Mouse (Mus musculus): ENCODE measurements around the gene Fmo5.

Gene Fmo5

DNA sequence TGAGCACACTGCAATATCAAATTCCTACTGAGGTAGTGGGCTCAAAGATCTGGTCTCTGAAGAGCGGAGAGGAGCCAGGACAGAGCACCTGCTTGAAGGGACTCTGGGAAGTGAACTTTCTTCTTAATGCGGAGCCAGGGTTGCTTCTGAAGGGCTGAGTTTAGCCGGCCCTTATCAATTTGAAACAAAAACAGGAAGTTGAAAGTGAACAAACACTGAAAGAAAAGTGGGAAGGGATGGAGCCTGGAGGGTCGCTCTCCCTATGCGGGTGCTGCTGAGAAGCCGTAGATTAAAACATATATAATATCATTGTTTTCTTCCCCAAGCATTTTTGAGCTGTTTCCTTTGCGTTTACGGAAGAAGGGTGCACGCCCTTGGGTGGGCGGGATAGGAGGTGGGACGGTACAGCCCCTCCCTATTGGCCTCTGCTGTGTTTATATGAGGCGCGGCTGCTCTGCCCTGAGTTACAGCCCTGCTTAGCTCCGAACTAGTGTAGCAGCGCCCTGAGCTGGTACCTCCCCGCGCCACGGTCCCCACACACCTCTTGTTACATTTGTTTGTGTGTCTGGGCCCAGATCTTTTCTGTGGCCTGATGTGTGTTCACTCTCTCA is at the start of gene Fmo5:
Gene Fmo5 (plus strand): TSS at position 414 of the 611 bp plus-strand sequence.
- DNase-seq (ENCODE audit: low spot score in 2 of 2), result no peak

DNA sequence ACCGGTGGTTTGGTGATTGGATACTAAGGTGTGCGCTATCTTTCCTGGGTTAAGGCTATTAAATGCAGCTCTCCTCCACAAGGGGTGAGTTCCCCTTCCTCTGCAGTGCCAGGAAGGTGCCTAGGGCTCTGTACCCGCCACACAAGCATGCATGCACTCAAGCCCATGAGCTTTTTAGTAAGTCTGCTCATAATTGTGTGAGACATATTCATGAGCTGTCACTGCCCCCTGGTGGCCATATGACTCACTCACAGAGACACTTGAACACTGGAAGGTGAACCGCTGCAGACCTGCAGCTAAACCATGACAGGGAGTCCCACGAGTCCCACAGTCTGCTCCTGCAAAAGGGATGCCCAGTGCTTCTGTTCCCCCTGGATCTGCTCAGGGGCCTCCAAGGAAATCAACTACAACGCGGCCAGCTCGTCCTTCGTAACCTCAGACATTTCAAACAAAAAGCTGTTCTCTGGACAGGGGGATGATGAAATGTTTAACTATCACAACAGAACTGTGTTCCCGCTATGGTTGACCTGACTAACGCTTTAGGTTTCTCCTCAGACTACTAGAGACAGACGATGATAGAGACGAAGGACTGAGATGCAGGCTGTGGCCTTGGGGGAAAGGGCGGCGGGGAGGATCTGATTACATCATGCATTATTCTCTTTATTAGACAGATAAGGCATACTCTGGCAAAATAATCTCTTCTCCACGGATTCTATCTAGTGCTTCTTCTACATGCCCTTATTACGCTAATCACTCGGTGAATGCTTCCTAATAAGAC is 43.0 kb upstream of the Fmo5 start:
- peak; percentile 90 to 94 for DNase-seq (ENCODE audit: low spot score in 2 of 2)

DNA sequence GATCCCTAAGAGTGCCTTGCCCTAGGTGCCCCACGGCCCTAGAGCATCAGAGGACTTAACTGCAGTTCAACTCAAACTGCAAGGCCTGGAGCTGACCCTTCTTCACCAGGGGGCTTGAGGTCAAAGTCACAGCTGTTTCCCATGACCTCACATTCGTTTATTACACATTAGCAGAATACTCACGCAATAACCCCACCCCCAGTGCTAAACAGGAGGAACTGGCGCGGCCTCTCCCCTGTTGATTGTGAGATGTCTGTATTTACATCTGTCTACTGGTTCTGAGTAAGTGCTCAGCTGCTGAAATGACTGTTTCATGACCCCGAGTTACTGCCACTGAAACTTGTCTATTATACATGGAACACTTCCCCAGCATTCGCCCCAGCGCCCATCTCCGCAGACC is 40.9 kb upstream of the Fmo5 start:
- no peak for DNase-seq (ENCODE audit: low spot score in 2 of 2)

DNA sequence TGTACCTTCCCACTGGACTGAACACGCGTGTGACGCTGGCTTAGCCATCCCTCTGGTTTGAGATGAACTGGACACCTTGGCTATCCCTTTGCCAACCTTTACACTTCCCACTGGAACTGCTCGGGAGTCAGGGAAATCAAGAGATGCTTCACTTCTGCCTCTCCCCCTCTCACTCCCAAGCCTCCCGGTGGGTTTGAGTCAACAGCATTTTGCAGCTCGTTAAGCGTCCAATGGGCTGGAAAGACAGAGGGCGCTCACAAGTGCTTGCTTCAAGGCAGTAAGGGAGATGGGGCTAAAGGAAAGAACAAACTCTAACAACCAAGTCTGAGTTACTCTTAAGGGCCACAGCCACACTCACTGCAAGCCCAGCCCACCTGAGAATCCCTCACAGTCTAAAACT is 37.9 kb upstream of the Fmo5 start:
- DNase-seq (ENCODE audit: low spot score in 2 of 2), result no peak

DNA sequence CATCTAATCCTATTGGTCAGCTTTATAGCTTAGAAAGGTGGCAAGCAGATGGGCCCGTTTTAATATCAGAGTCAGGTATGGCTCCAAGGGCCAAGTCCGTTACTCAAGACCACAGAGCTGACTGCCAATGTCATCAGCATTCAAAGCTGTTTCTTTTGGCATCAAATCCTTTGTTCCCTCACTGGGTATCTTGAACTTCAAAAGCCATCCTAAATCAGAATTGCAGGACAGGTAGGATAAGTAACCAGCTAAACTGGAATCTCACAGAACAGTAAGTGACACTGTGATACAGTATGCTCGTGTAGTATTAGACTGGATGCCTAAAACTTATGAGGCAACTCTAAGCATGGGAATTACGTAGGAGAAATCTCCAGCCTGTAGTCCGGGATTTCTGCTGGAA is 35.5 kb upstream of the Fmo5 start:
- DNase-seq (ENCODE audit: low spot score in 2 of 2), result no peak

DNA sequence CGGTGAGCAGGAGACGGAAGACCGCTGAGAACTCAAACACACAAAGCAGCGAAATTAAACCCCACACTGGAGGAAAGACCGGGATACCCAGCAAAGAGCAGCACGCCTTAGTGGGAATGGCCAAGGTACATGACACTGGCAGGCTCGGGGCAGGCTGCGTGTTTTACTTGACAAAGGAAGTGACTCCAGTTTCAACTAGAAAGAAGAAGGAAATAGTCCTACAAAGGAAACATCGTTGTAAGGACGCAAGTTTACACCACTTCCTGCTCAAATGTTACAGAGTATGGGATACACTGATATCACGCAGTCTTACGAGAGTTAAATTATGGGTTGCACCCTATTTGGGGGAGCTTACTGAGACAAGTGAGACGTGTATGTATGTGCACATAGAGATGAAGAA is 34.5 kb upstream of the Fmo5 start:
- DNase-seq (ENCODE audit: low spot score in 2 of 2), result no peak

DNA sequence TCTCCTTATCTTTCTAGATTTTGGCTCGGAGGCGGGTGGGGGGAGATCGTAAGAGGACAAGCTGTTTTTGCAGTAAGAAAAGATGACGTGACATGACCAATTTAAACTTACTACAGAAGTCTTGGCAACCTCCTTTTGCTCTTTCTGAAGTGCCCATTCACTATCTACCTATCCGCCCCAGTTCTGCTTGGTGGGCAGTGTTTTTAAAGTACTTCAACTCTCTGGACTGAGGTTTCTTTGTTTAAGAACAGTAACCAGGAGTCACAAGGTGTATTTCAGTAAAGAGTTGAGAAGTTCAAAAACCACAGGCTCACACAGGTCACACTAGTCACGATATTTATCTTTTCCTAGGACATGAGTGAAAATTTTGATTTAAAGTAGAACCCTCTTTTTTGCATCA is 33.5 kb upstream of the Fmo5 start:
- DNase-seq (ENCODE audit: low spot score in 2 of 2), result no peak

DNA sequence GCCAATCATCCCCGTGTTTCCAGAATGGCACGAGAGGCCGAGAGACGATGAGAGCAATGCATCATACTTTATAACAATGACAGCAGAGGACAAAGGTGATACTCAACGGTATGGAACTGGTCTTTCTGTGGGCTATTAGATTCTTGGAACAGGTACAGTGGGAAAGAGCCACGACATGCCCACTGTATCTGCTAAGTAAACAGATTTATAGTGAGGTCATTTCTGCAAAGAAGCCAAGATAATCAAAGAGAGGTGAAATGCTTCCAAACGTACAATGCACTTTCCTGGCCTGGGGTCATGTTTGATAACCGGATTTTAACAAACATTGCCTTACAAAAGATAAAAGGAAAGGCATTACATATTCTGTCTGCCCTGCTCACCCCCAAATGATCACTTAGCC is 31.8 kb upstream of the Fmo5 start:
- no peak for DNase-seq (ENCODE audit: low spot score in 2 of 2)

DNA sequence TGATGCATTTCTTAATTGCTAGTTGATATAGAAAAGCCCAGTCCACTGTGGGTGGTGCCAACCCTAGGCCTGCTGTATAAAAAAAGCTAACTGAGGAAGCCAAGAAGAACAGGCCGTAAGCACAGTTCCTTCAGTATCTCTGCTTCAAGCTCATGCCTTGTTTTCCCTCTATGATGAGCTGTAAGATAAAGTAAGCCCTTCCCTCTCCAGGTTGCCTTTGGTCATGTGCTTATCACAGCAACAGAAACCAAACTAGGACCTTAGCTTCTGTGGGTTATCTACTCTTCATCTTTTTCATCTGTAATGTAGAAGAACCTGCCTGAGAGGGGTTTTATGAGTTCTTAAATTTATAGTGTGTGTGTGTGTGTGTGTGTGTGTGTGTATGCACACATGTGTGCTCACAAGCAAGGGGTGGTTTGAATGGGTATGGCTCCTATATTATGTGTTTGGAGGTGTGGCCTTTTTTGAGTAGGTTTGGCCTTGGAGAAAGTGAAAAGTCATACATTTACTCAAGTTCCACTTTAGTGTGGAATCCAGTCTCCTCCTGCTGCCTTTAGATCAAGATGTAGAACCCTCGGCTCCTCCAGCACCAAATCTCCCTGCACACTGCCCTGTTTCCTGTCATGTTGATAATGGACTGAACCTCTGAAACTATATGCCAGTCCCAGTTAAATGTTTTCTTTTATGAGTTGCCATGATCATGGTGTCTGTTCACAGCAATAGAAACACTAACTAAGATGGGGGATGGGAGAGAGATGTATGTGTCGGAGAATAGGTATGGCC is 28.4 kb upstream of the Fmo5 start:
- DNase-seq (ENCODE audit: low spot score in 2 of 2), result no peak

DNA sequence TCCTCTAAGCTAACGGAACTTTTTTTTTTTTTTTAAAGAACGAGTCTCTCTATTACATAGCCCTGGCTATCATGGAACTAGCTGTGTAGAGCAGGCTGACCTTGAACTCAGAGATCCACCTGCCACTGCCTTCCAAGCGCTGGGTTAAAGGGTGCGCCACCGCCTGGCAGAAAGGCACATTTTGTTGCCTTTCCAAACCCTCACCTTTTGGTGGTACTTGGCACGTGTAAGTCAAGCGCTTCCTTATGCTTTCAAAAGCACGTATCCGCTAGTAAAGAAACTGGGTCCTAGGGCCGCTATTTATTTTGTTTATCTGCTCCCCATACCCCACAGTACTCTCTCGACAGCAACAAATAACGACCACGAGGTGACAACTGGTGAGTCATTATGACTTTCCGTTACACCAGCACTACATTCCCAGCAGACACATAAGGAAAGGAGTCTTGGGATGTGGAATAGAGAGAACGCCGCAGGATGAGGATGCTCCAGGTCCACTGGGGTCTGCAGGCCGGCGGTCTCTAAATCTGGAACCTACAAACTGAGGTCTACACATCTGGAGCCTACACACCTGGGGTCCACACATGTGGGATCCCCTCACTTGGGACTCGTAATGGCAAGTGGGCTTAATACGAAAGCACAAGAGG is 19.3 kb upstream of the Fmo5 start:
- no peak for DNase-seq (ENCODE audit: low spot score in 2 of 2)

DNA sequence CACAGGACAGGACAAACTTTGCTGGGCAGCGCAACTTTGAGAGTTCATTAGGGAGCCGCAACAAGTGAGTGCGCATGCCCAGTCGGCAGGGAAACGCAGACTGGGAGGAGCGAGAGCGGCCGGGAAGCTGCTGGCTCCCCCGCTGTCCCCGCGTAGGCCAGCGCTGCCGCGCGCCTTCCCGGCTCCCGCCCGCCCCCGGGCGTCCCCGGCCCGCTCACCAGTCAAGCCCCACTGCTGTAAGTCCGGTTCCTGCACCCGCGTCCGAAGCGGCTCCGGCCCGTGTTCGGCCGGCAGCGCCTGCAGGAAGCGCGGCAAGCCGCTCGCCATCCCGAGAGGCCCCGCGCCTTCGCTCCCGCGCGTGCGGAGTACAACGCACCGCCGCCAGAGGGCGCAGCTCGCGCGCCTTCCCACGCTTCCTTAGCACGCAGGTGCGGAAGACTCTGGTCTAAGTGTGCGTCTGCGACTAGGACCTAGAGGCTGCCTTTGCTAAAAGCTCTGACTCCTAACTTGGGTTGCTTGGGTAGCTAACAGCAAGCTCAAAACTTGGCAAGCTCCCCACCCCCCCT is 18.7 kb upstream of the Fmo5 start, which contains the start of gene Chd1l:
Gene Chd1l (minus strand): TSS at position 359 of the 566 bp plus-strand sequence.
- peak; percentile 90 to 91 for DNase-seq (ENCODE audit: low spot score in 2 of 2)

DNA sequence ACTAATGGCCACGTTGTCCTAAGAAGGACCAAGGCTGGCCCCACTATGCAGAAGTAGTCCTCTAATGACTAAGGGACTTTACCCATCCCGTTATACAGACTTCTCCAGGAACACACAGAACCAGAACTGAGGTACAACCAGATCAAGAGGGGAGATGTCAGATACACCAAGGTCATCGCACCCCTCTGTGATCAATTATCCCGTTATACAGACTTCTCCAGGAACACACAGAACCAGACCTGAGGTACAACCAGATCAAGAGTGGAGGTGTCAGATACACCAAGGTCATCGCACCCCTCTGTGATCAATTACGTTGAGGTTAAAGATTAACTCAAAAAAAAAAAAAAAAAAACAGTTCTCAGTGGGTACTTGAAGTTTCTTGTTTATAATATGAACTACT is 17.6 kb upstream of the Fmo5 start:
- DNase-seq (ENCODE audit: low spot score in 2 of 2), result no peak

DNA sequence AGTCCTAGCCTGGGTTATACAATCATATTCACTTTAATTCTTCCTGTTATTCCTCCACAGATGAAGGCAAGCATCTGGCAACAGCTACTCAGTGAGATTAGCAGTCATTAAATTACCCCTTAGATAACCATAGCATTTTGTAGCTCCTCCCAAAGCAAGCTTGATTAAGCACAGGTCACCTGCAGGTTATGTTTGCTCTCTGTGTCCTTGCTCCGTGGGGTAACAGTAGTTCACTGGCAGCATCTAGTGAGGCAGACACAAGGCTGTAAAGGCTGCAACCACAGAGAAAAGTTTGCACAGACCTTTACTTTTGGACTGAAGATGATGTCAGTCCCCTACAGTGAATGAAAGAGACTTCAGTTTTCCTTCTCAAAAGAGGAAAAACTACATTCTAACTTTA is 13.4 kb upstream of the Fmo5 start:
- no peak for DNase-seq (ENCODE audit: low spot score in 2 of 2)

DNA sequence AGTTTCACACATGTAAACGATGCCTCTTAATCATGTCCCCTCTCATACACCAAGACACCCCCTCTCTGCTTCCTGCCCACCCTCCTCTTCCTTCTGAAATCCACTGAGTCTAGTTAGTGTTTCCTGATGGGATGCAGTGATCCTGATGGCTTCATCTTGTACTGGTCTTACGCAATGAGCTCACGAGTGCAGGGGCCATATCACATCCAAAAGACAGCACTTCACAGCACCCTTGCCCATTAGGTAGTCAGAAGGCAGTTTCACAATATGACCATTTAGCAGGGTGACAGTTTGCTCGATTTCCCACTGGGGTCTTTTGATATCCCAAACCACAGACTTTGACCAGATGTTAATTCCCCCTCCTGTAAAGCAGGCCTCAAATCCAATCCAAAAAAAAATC is 12.7 kb upstream of the Fmo5 start:
- DNase-seq (ENCODE audit: low spot score in 2 of 2), result no peak

DNA sequence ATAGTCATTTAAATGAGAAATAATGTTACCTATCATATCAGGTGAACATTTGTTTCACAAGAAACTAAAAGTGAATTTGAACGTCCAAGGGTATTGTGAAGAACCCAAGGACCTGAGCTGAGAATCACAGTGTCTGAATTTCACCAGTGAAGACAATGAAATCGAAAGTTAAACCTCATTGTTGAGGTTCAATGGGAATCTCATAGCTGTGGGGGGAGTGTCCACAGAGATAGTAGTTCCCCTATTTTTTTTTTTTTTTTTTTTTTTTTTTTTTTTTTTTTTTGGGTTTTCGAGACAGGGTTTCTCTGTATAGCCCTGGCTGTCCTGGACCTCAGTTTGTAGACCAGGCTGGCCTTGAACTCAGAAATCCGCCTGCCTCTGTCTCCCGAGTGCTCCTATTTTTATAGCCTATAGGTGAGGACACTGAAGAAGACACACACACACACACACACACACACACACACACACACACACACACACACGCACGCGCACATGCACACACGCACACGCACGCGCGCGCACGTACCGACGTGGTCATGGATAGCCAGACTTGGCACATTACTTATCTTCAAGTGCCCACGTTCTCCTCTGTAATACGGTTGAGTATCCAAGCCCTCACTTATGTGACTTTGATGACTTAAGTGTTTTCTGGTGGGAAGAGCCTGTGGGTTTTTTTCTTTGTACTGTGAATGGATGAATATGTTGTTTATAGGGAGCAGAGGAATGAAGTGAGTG is 11.3 kb upstream of the Fmo5 start:
- DNase-seq (ENCODE audit: low spot score in 2 of 2), result no peak

DNA sequence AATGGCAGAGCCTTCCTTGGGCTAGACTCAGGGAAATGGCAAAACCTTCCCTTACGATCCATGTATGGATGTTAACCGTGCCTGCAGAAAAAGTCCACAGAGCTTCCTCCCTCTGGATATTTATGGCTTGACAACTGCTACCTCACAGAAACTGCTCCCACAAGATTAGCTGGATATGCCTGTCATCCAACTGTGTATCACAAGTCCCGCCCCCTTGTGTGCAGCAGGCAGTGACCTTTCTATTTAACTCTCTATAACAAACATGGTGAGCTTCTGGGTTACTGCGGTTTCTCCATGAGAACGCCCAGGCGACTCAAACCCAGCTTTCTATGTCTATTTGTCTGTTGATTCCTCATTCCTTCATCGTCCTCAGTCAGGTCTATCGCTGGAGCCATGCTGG is 10.7 kb upstream of the Fmo5 start:
- DNase-seq (ENCODE audit: low spot score in 2 of 2), result no peak

DNA sequence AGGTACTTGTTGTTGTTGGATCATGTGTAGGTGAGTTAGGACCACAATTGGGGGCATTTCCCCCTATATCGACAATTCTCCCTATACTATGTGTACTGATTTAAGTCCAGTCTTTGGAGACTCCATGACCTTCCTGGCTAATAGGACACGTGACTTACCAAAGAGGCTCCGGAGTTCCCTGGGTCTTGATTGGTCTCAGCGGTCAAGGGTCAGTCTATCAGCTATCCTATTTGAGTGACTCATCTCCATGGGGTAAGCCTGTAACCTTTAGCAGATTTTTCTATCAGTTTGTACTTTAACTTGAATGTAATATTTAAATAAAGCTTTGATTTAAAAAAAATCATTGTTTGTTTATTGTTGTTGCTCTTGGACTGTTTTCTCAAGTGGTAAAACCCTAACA is 7.9 kb upstream of the Fmo5 start:
- no peak for DNase-seq (ENCODE audit: low spot score in 2 of 2)

DNA sequence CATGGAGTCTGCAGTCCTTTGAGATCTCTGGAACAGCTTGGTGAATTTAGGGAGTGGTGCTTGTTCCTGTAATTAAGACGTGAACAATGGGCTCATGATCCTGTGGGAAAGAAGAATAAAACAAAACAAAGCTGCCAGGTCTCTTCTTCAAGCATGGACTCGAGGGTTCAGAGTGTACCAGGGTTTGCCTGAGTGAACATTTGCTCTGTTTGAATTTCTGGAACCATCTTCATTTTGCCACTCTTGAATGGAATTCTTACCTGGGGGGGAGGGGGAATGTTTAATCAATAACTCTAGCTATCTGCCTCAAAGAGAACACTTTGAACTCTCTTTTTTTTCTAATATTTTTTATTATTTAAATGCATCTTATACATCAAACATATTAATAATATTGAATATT is 4.0 kb upstream of the Fmo5 start:
- no peak for DNase-seq (ENCODE audit: low spot score in 2 of 2)

DNA sequence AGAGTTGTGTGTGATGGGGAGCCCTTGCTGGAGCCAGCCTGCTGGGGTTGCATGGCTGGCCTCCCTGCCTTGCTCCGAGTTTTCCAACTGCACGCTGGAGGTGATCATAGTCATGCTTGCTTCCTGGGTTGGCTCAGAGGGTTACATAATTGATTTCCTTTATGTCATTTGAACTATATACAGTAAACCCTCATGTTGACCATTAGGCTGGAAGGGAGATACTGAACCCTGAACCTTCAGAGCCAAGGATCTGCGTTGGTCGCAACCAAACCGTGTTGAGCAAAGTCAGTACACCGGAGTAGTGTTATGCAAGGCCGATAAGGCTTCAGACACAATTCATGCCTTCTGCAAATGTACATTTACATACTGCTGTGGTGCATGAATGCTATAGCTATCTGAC is 711 bp upstream of the Fmo5 start:
- DNase-seq (ENCODE audit: low spot score in 2 of 2), result no peak

DNA sequence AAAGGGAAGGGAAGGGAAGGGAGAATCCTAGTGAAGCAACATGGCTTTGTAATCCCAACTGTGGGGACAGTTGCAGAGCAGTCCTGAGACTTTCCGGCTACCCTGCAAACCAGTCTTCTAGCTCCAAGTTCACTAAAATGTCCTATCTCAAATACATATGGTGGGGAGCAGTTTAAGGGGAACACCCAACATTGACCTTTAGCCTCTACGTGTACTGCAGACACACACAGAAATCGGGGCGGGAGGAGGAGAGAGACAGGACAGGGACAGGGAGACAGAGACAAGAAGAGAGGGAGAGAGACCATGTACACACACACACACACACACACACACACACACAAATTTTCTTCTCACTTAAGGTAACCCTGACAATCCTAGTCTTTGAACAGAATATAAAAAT is 1.3 kb downstream of the Fmo5 start:
- no peak for DNase-seq (ENCODE audit: low spot score in 2 of 2)

DNA sequence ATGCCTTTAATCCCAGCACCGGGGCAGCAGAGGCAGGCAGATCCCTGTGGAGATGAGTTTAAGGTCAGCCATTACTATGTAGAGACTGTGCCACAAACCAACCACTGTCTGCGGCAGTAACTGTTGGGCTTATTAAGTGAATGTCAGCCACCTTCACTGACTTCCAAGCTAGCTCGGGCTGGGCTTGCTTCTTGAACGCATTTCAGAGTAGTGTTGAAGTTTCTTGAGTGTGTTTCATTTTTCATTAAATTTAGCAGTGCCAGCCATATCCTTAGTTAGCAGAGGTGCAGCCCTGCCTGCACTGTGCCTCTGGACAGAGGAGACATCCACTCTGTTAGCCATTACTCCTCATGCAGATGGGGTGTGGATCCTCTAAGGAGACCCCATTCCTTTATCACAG is 2.1 kb downstream of the Fmo5 start:
- no peak for DNase-seq (ENCODE audit: low spot score in 2 of 2)
